Mouse (Mus musculus) layer of hippocampus, postnatal 10 days (tissue): ENCODE measurements at regions not wholly inside any gene's neighbourhood (a gene's known extent, or its start where the extent isn't known, plus 50 kb on each side); places are given as distances from the start of the nearest gene placed in this dataset.

Experiments used
- DNase-seq, 2 experiments: peaks; one replicate each; pipeline ENCODE4 v3.0.0; 2021; ENCODE audit warnings: low spot score in 2 of 2

DNA sequence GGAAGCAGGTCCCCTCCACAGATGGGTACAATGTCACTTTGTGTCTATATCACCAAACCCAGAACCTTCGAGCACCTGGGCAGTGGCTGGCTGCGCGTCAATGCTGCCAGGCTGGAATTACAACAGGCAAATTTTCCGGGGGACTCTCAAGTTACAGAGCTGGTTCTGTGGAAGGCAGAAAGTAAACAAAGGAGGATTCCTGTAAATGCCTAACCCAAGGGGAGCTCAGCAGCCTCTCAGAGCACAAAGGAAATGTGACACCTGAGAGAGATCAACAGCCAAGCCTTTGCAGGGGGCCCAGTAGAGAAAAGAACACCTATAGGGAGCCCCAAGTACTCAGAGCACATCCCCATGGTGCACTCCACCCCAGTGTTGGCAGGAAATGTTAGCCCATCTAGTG is 70.7 kb downstream of the Setd4 start:
- no peak for DNase-seq

DNA sequence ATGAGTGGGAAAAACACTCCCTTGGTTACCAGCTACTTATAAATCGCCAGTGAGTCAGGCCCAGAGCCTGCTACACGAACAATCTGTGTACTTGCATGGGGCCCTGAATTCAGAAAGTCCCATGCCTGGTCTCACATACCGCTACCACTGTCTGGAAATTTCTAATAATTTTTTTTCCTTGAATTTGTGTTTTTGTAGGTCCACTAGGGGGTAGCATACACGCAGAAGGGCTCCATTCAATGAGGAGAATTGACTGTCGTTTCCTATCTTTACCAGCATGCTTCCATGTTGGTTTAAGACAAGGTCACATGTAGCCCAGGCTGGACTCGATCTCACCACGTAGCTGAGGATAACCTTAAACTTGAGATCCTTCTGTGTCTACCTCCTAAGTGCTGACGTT is 71.9 kb downstream of the Setd4 start:
- DNase-seq, result no peak

GRCm38 (mm10) chr16:93522485-93522884 is 81.4 kb downstream of the Setd4 start:
- DNase-seq, result no peak

DNA sequence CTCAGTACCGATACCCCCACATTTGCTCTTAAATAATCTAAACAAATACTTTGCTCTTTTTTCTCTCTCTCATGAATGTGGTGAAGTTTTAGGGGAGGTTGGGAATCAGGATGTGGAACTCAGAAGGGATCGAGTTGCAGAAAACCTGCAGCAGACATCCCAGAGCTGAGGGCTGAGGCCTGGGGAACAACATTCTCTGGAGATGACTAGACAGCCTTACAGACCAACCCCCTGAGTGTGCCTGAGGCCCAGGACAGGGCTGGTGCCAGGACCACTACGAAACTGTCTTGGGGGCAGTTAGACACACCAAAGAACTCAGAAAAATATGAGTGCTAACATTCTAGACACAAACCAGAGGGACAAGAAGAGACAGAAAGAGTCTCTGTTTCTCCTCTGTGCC is 83.4 kb downstream of the Setd4 start:
- DNase-seq, result no peak

DNA sequence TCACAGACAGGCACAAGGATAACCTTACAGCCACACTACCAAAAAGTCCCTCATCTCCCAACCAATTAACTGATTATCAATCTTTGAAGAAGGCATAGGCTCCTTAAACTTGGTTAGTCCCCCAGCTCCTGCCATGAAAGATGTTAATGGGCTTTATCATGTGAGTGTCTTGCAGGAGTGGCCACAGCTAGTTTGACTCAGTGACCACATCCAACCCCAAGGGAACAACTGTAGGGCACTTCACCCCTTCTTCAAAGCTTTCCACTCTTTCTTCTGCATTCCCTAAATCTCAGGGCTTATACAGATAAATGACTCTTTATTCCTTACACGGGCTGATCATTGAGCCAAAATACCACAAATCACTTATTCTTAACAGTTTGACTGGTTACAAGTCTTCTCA is 85.2 kb downstream of the Setd4 start:
- no peak for DNase-seq

- DNase-seq, result no peak
Observed at GRCm38 (mm10) chr16:93516793-93517192, 87.1 kb downstream of the Setd4 start.

- DNase-seq, result peak in 1 of 2 experiments; percentile 18
Observed at GRCm38 (mm10) chr16:93515456-93515941, 88.4 kb downstream of the Setd4 start.

DNA sequence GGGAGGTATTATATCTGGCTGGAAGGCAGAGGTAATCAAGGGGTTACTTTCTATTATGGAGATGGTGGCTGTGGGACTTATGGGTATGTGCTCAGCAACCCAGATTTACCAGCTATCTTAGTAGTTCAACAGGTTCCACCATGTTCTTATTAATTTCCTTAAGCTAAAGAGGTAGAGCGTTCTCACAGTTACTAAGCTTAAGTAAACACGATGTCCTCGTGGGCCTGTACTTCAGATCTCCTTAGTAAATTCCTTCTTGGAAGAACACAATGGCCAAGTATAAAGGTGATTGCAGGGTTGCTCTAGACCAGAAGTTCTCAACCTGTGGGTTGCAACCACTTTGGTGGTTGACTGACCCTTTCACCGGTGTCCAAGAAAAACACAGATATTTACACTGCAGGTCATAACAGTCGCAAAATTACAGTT is 90.2 kb downstream of the Setd4 start:
- no peak for DNase-seq

DNA sequence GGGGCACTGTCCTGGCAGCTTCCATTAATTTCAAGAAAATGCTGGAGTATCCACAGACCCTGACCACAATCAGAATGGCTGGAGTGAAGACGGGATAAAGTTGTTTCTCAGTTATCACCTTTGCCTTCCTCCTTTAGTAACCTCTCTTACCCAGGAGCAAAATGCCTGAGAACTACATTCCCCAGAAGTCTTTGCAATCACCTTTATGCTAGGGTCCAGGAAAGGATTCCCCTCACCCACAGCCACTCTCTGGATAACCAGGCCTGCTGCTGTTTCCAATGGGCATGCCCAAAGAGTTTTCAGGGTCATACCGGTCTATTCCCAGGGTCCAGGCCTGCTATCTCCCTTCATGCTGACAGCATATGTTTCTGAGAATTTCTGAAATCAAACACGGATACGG is 91.9 kb downstream of the Setd4 start:
- no peak for DNase-seq

DNA sequence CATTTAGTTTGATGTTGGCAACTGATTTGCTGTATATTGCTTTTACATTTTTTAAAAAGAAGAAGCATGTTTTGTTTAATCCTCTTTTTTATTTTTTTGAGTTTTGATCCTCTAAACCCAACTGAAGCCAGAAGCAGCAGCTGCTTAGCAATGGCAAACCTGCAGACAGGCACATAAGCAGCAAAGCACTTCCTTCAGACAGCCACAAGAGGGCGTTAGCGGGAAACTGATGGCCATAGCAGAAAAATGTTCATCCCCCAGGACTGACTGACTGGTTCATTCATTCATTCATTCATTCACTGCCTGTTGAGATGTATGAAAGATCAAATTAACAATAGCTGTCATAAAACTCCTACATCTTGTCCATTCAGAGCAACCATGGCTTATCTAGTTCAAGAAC is 92.3 kb downstream of the Setd4 start:
- no peak for DNase-seq

DNA sequence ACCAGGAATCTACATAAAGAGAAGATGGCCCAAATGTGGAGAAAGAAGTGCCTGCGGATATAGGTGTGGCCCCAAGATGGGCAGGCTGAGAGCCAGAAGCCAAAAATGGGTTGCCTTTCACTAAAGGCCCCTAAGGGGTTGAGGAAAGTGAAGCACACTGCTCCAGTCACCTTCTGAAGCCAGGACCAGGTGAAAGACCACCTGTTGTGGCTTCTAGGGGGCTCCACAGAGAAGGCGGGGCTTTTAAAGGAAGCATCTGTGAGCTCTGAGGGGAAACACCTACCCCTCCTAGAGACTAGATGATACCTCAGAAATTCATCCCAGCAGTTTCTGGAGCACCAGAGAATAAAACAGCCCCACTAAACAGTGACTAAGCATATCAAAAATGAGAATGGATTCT is 105.1 kb downstream of the Setd4 start:
- no peak for DNase-seq

DNA sequence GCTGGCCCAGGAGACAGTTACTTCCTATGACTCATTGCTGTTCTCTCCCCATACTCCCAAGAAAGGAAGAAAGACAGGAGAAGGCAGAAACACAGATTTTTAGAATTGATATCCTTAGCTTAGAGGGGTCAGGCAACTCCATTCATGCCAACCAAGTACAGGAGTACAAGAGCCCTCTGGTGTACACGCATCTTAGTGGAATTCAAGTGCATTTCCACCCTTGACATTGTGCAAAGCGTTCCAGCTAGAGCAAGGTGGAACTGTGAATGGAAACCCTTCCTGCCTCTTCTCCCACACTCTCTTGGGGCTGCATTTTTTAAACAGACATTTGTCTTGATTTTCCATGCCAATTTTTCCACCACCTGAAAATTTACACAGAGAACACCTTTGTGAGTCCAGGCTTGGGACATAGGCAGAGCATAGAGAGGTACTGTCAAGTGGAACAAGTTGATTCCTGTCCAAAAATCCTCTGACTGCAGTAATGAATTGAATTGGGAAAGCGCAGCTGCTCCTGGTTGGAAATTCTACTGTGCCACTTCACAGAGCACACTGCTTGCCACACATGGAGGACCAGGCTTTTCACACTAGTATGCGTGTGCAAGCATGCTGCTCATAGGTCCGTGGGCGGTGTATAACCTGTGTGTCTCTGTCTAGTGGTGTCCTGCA is 110.4 kb downstream of the Setd4 start:
- no peak for DNase-seq

- no peak for DNase-seq
Observed at GRCm38 (mm10) chr16:93486646-93487550, 117.0 kb downstream of the Setd4 start.

GRCm38 (mm10) chr16:93469957-93470356 is 133.9 kb downstream of the Setd4 start:
- no peak for DNase-seq

- no peak for DNase-seq
Observed at GRCm38 (mm10) chr16:93465741-93466140, 138.1 kb downstream of the Setd4 start.

DNA sequence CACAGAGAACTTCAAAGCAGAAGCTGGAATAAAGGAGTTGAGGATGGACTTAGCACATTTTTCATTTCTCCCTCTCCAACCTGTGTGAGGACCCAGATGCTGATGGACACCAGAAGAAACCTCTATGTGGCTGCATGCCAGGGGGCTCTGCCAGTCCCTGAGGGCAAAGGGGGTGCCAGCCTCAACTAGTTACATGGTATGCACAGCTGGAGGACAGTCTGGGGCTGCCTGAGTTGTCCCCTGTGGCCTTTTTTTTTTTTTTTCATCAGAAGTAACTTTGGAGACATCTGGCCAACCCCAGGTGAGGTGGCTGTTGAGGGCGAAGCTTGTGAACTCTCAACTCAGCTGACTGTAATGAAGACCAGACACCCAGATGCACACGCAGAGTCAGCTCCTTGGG is 139.0 kb downstream of the Setd4 start:
- DNase-seq, result no peak

DNA sequence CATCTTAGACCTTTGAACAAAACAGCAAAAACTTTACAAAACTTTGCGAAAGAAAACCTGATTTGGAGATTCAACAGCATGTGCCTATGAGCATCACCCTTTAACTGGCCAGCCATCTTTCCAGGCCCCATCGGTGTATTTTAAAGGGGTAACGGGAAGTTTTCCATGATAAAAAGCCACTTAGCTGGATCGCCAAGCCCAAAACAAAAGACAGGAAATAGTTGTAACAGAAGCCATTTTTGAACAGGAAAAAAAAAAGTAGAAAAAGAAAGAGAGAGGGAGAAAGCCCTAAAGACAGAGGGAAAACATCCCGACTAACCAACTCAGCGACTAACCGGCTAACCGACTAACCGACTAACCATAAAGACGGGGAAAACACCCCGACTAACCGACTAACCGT is 140.5 kb downstream of the Setd4 start:
- DNase-seq, result no peak

GRCm38 (mm10) chr16:93462286-93462610 is 141.6 kb downstream of the Setd4 start:
- no peak for DNase-seq

- DNase-seq, result no peak
Observed at GRCm38 (mm10) chr16:93461406-93462285, 142.2 kb downstream of the Setd4 start.

GRCm38 (mm10) chr16:93459497-93460240 is 144.2 kb downstream of the Setd4 start:
- DNase-seq, result no peak
